In the genomic region with DNA sequence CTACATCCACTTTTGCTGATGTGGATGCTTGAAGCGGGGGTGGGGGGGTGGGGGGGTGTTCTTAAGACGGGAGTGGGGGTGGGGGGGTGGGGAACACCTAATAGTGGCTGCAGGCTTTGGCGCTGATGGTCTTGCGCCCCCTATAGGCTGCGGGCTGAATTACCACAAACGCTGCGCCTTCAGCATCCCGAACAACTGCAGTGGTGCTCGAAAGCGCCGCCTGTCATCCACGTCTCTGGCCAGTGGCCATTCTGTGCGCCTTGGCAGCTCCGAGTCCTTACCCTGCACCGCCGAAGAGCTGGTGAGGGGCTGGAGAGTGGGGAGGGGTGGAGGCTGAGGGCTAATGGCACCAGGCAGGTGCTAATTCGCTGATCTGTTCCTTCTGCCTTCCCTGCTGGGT, we compare ENCODE assay signal across 8 mouse cellular contexts. TPM values are rescaled to one million over a fixed set of nuclear protein-coding genes. Genes with fewer than 3 reads are reported as not detected.
DNase-seq lines count a peak whose midpoint lies in the region; ATAC-seq and TF ChIP-seq lines count a peak whose summit lies in the region.

No protein-coding gene starts in this region.

- H3K4me3 ChIP-seq in hindbrain, embryonic 10.5 days: no peak overlapping the region
- H3K4me3 ChIP-seq in hindbrain, embryonic 13.5 days: no peak overlapping the region
- no peak overlapping the region for H3K4me3 ChIP-seq in CH12.LX (replicated peaks in 1 of 3; ENCODE audit: low read depth in 2 of 3, low read length in 2 of 3, poor library complexity in 1 of 3)

- peaks cover 12% of the 10 kb centered on the region; the same call in 1 of the 2 replicates for H3K27me3 ChIP-seq in hindbrain, embryonic 10.5 days (ENCODE audit: insufficient read depth, poor library complexity, severe bottlenecking)
- no peaks in the 10 kb centered on the region for H3K27me3 ChIP-seq in hindbrain, embryonic 13.5 days
- no peaks in the 10 kb centered on the region for H3K27me3 ChIP-seq in CH12.LX (replicated peaks)

- no peak for TF ChIP-seq POLR2A in CH12.LX (IDR thresholded peaks at IDR 0.05; ENCODE audit: low read depth, low read length)

- no peak overlapping the region for H3K4me2 ChIP-seq in hindbrain, embryonic 13.5 days
- no peak overlapping the region for H3K4me2 ChIP-seq in CH12.LX (ENCODE audit: insufficient read depth, low read depth, poor library complexity, severe bottlenecking)

- dilution Hi-C loops in CH12.LX (cut with MboI; ENCODE audit: extremely low pct_ligation_motif_present, extremely low pct_unique_long_range_greater_than_20kb, low sequenced_read_pairs): no loop called here

- no peaks in the 10 kb centered on the region for H3K9me3 ChIP-seq in hindbrain, embryonic 10.5 days
- no peaks in the 10 kb centered on the region for H3K9me3 ChIP-seq in hindbrain, embryonic 13.5 days
- no peaks in the 10 kb centered on the region for H3K9me3 ChIP-seq in CH12.LX (replicated peaks; ENCODE audit: low read length)

- in situ Hi-C loops in CH12.LX (cut with MboI; ENCODE audit: low pct_ligation_motif_present, low pct_unique_long_range_greater_than_20kb, low sequenced_read_pairs): no loop called here

- peaks cover 29% of the 10 kb centered on the region for H3K4me1 ChIP-seq in hindbrain, embryonic 10.5 days (replicated peaks)
- H3K4me1 ChIP-seq in hindbrain, embryonic 13.5 days (replicated peaks): peaks cover 22% of the 10 kb centered on the region
- H3K4me1 ChIP-seq in CH12.LX (ENCODE audit: control insufficient read depth in 1 of 2, insufficient read depth in 2 of 2): peaks cover 0 to 26% of the 10 kb centered on the region in 2 experiments; a peak in 2 of 4 replicates

- no peak for TF ChIP-seq EP300 in CH12.LX (IDR thresholded peaks at IDR 0.05; ENCODE audit: low read length)

- TF ChIP-seq RAD21 in CH12.LX (IDR thresholded peaks at IDR 0.05; ENCODE audit: low read depth, low read length): peak; percentile 17

- peak; percentile 13 to 49; a peak in 3 of 4 replicates for TF ChIP-seq CTCF in CH12.LX (conservative IDR thresholded peaks at IDR 0.05 in 1 of 2, IDR thresholded peaks at IDR 0.05 in 1 of 2; ENCODE audit: low read depth in 2 of 2, low read length in 2 of 2)

- H3K9ac ChIP-seq in hindbrain, embryonic 13.5 days: no peak overlapping the region
- no peak overlapping the region for H3K9ac ChIP-seq in CH12.LX (ENCODE audit: insufficient read depth, low read depth)

- DNase-seq in hindbrain, embryonic 10.5 days (ENCODE audit: low spot score): peak; percentile 56
- DNase-seq in CH12.LX (ENCODE audit: extremely low read depth): no peak
- DNase-seq in cerebellum, adult 11-12 months: peak; percentile 77
- peak; percentile 64 to 77 for DNase-seq in frontal cortex, postnatal 36 days (ENCODE audit: low spot score in 2 of 2)
- peak; percentile 79 to 82 for DNase-seq in left cerebral cortex, postnatal 14 days (ENCODE audit: low spot score in 2 of 2)
- DNase-seq in retina, embryonic 14.5 days (ENCODE audit: low spot score): peak; percentile 78
- DNase-seq in urinary bladder, postnatal 4 days (ENCODE audit: low spot score in 2 of 2): no peak

- no peak overlapping the region for H3K27ac ChIP-seq in hindbrain, embryonic 10.5 days
- no peak overlapping the region for H3K27ac ChIP-seq in hindbrain, embryonic 13.5 days
- H3K27ac ChIP-seq in CH12.LX (ENCODE audit: insufficient read depth, low read depth): no peak overlapping the region

- peaks cover 66% of the 10 kb centered on the region for H3K36me3 ChIP-seq in hindbrain, embryonic 10.5 days
- peaks cover 36% of the 10 kb centered on the region for H3K36me3 ChIP-seq in hindbrain, embryonic 13.5 days
- peaks cover 46 to 66% of the 10 kb centered on the region in 2 experiments for H3K36me3 ChIP-seq in CH12.LX (replicated peaks in 1 of 2; ENCODE audit: control insufficient read depth in 1 of 2, insufficient read depth in 1 of 2, low read length in 1 of 2)

- peaks cover 17% of the 10 kb centered on the region for H3K79me2 ChIP-seq in CH12.LX (replicated peaks; ENCODE audit: control insufficient read depth, extremely low read depth, insufficient read depth, poor library complexity, severe bottlenecking)

- intact Hi-C loops in left cerebral cortex, postnatal 14 days (cut with DNase I): loop anchor here (5.0 kb wide), 1 partner anchor 36 kb away; no protein-coding TSS in a partner anchor

- 18% methylated on average over 17 of the region's 17 CpGs for WGBS in hindbrain, embryonic 10.5 days
- 17% methylated on average over 17 of the region's 17 CpGs for WGBS in hindbrain, embryonic 13.5 days

- ATAC-seq in hindbrain, embryonic 13.5 days (ENCODE audit: low FRiP score): no peak

TF ChIP-seq in CH12.LX, 34 proteins besides CTCF, POLR2A, EP300 and RAD21:
- TF ChIP-seq CHD2 (IDR thresholded peaks at IDR 0.05; ENCODE audit: low read length): no peak
- no peak for TF ChIP-seq PAX5 (IDR thresholded peaks at IDR 0.05; ENCODE audit: low read length)
- no peak for TF ChIP-seq JUN (IDR thresholded peaks at IDR 0.05; ENCODE audit: insufficient read depth, low read depth, low read length)
- no peak for TF ChIP-seq SMC3 (IDR thresholded peaks at IDR 0.05; ENCODE audit: low read depth, low read length)
- TF ChIP-seq ZC3H11A (IDR thresholded peaks at IDR 0.05; ENCODE audit: low read depth, low read length): no peak
- no peak for TF ChIP-seq NELFE (IDR thresholded peaks at IDR 0.05; ENCODE audit: low read depth, low read length)
- no peak for TF ChIP-seq MEF2A (IDR thresholded peaks at IDR 0.05; ENCODE audit: borderline replicate concordance, low read depth, low read length)
- no peak for TF ChIP-seq ELF1 (IDR thresholded peaks at IDR 0.05; ENCODE audit: low read depth, low read length)
- no peak for TF ChIP-seq NRF1 (IDR thresholded peaks at IDR 0.05; ENCODE audit: low read depth, low read length)
- no peak for TF ChIP-seq KAT2A (IDR thresholded peaks at IDR 0.05; ENCODE audit: insufficient replicate concordance, low read length)
- TF ChIP-seq RCOR1 (conservative IDR thresholded peaks at IDR 0.05; ENCODE audit: low read depth, low read length): no peak
- no peak for TF ChIP-seq E2F4 (IDR thresholded peaks at IDR 0.05; ENCODE audit: insufficient replicate concordance, low read depth, low read length)
- TF ChIP-seq MXI1 (IDR thresholded peaks at IDR 0.05; ENCODE audit: low read depth, low read length): no peak
- TF ChIP-seq MAFK (IDR thresholded peaks at IDR 0.05; ENCODE audit: insufficient replicate concordance, low read length): no peak
- TF ChIP-seq POLR2AphosphoS2 (IDR thresholded peaks at IDR 0.05; ENCODE audit: low read depth, low read length): no peak
- TF ChIP-seq HCFC1 (IDR thresholded peaks at IDR 0.05; ENCODE audit: low read depth, low read length): no peak
- TF ChIP-seq UBTF (IDR thresholded peaks at IDR 0.05; ENCODE audit: low read depth, low read length): no peak

RNA-seq across cellular contexts. Expression of a gene that starts 5.9 kb away (rescaled TPM):
- 11.2 and 12.6 TPM in 2 replicates for polyA plus RNA-seq in hindbrain, embryonic 10.5 days (2016; fragmentation: Nextera tagmentation; extraction: Ambion mirVana)
- polyA plus RNA-seq in hindbrain, embryonic 13.5 days (2015; fragmentation: Nextera tagmentation; extraction: Ambion mirVana): 6.6 and 7.3 TPM in 2 replicates
- total RNA-seq in CH12.LX (2012; rRNA removed): 18.0 and 18.7 TPM in 2 replicates
- 8.6 and 9.8 TPM in 2 replicates for total RNA-seq in CH12.LX (2014; rRNA removed)
- polyA plus RNA-seq in CH12.LX (2012; ENCODE audit: insufficient read length, low read depth): 32.2 and 39.0 TPM in 2 replicates
- total RNA-seq in left cerebral cortex, postnatal 14 days (2021): 1 to 10 TPM; 9.0 to 9.3 TPM

RNA-seq across cellular contexts. Expression of a gene that starts 26.5 kb away (rescaled TPM):
- 3.2 and 4.9 TPM in 2 replicates for polyA plus RNA-seq in hindbrain, embryonic 10.5 days (2016; fragmentation: Nextera tagmentation; extraction: Ambion mirVana)
- polyA plus RNA-seq in hindbrain, embryonic 13.5 days (2015; fragmentation: Nextera tagmentation; extraction: Ambion mirVana): 2.8 and 2.9 TPM in 2 replicates
- total RNA-seq in CH12.LX (2012; rRNA removed): 2.9 and 3.5 TPM in 2 replicates
- total RNA-seq in CH12.LX (2014; rRNA removed): 4.0 and 5.1 TPM in 2 replicates
- 9.2 and 12.0 TPM in 2 replicates for polyA plus RNA-seq in CH12.LX (2012; ENCODE audit: insufficient read length, low read depth)
- total RNA-seq in left cerebral cortex, postnatal 14 days (2021): 100 to 1,000 TPM; 130 to 141 TPM

RNA-seq across cellular contexts. Expression of a gene that starts 32.0 kb away (rescaled TPM):
- polyA plus RNA-seq in hindbrain, embryonic 10.5 days (2016; fragmentation: Nextera tagmentation; extraction: Ambion mirVana): 29.3 TPM in 2 replicates
- 43.6 and 45.3 TPM in 2 replicates for polyA plus RNA-seq in hindbrain, embryonic 13.5 days (2015; fragmentation: Nextera tagmentation; extraction: Ambion mirVana)
- total RNA-seq in CH12.LX (2012; rRNA removed) (19.6 and 20.3 TPM in 2 replicates), CH12.LX (2014; rRNA removed) (13.0 and 16.5 TPM in 2 replicates)
- polyA plus RNA-seq in CH12.LX (2012; ENCODE audit: insufficient read length, low read depth): 19.6 and 23.4 TPM in 2 replicates
- total RNA-seq in left cerebral cortex, postnatal 14 days (2021): 10 to 100 TPM; 50.3 to 57.2 TPM

RNA-seq across cellular contexts. Expression of a gene that starts 32.9 kb away (rescaled TPM):
- polyA plus RNA-seq in hindbrain, embryonic 10.5 days (2016; fragmentation: Nextera tagmentation; extraction: Ambion mirVana): 120 and 153 TPM in 2 replicates
- 159 and 172 TPM in 2 replicates for polyA plus RNA-seq in hindbrain, embryonic 13.5 days (2015; fragmentation: Nextera tagmentation; extraction: Ambion mirVana)
- 57.4 and 63.5 TPM in 2 replicates for total RNA-seq in CH12.LX (2012; rRNA removed)
- total RNA-seq in CH12.LX (2014; rRNA removed): 41.7 and 46.0 TPM in 2 replicates
- 69.7 and 74.5 TPM in 2 replicates for polyA plus RNA-seq in CH12.LX (2012; ENCODE audit: insufficient read length, low read depth)
- 100 to 1,000 TPM; 333 to 347 TPM for total RNA-seq in left cerebral cortex, postnatal 14 days (2021)

RNA-seq across cellular contexts. Expression of a gene that starts 43.0 kb away (rescaled TPM):
- polyA plus RNA-seq in hindbrain, embryonic 10.5 days (2016; fragmentation: Nextera tagmentation; extraction: Ambion mirVana): 7.1 and 9.0 TPM in 2 replicates
- polyA plus RNA-seq in hindbrain, embryonic 13.5 days (2015; fragmentation: Nextera tagmentation; extraction: Ambion mirVana): 6.1 and 8.2 TPM in 2 replicates
- total RNA-seq in CH12.LX (2012; rRNA removed) (0.25 TPM in 1 of 2 replicates, not detected in the other), CH12.LX (2014; rRNA removed) (not detected in 2 replicates)
- 2.4 and 2.5 TPM in 2 replicates for polyA plus RNA-seq in CH12.LX (2012; ENCODE audit: insufficient read length, low read depth)
- total RNA-seq in left cerebral cortex, postnatal 14 days (2021): 1 to 10 TPM; 1.2 to 1.5 TPM

Comparison
In these comparisons a context has a peak if more than half of its experiments do, and no peak if none do; other contexts are left out.
1. DNase-seq: peak in hindbrain, embryonic 10.5 days (single experiment), cerebellum, adult 11-12 months (single experiment), frontal cortex, postnatal 36 days (2 of 2), left cerebral cortex, postnatal 14 days (2 of 2) and retina, embryonic 14.5 days (single experiment); none in CH12.LX (single experiment) and urinary bladder, postnatal 4 days (0 of 2).